Mouse (Mus musculus) embryonic fibroblast, embryonic 13.5 days (primary cell): ENCODE data around the gene Tmem262.

Experiments
- CTCF ChIP-seq: IDR thresholded peaks from 2 replicates; pipeline ENCODE4 v1.5.1; 2011; ENCODE audit warnings: mild to moderate bottlenecking, control low read depth, low read length, moderate library complexity, borderline replicate concordance; ENCODE audit not compliant: insufficient read depth
- POLR2A ChIP-seq: IDR thresholded peaks from 2 replicates; pipeline ENCODE4 v1.6.1; 2011; ENCODE audit warnings: low read depth, mild to moderate bottlenecking, control low read depth, low read length, moderate library complexity

DNA sequence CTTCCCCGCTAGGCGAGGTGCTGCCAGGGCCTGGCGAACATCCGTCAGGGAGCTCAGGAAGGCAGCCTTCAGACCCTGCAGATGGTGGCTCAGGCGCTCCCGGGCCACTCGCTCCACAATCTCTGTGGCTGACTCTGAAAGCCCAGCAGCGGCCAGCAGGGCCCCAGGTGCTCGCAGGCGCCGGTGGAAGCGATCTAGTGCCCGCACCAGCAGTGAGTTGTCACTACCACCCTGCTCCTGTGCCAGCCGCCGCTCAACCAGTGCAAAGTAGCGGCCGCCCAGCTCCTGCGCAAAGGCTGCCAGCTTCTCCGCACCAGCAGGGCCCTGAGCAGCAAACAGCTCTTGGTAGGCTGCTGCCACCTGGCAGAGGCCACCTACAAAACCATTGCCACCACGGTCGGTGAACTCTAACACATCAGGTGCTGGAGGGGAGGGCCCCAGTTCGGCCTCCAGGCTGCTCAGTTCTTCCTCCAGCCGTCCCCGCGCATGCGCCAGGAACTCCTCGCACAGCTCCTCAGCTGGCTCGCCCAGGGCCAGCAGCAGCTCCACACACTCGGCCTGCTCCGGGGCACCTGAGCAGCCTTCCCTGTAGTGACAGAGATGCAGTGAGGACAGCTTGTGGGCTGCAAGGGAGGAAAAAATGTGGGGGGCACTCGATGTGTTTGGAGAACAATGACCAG, 9.1 kb upstream of the Tmem262 start:
- TF ChIP-seq POLR2A (no peak), CTCF (no peak)
